Mouse (Mus musculus) yolk sac, embryonic 10.5 days (tissue): Measurements from ENCODE around the gene Creld1.

Experiments
- DNase-seq: peaks from one replicate; pipeline ENCODE4 v3.0.0-alpha.2; 2017; ENCODE audit warnings: low spot score

The Creld1 gene

DNA sequence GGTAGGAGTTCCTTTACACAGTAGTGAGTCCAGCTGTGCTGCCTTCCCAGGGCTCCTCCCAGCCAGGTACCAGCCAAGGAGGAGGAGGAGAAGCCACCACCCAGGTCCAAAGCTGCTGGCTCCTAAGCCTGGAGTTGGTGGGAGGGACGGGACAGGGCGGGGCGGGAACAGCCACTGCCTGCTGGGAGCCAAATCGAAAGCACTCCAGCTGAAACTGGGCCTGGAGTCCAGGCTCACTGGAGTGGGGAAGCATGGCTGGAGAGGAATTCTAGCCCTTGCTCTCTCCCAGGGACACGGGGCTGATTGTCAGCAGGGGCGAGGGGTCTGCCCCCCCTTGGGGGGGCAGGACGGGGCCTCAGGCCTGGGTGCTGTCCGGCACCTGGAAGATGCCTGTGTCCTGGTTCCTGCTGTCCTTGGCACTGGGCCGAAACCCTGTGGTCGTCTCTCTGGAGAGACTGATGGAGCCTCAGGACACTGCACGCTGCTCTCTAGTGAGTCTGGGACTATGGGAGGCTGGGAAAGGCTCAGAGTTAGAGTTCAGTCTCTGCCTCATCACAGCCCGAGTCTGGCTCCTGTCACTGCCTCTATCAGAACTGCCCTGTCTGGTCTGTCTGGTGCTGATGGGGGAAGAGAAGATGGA is 11.7 kb upstream of the Creld1 start, which contains the start of gene Il17rc:
Il17rc (plus strand) TSS at position 131 of the 640 bp plus-strand sequence.
- no peak for DNase-seq

DNA sequence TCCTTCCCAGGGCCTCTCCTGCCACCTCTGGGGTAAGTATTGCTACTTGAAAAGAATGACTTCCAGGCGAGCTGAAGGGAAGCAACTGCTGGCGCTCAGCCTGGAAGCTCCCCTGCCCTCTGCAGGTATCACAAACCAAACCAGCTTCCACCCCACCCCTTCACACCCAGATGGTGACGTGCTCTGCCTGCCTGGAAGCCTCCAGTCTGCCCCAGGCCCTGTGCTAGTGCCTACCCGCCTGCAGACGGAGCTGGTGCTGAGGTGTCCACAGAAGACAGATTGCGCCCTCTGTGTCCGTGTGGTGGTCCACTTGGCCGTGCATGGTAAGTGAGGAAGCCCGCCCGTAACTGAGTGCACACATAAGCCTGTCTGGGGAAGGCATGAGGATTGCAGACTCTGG is 11.0 kb upstream of the Creld1 start:
- DNase-seq = no peak

DNA sequence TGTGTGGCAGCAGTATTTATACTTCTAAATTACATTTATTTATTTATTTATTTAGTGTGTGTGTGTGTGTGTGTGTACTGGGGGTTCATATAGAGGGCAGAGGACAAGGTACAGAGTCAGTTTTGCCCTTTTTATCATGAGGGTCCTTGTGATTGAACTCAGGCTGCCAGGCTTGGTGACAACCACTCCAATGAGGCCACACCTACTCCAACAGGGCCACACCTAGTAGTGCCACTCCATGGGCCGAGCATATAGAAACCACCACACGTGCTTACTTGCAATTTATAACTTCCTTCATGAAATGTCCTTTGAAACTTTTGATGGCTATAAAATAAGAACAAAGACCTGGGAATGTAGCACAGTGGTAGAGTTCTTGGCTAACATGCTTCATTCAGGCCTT is 9.9 kb upstream of the Creld1 start:
- DNase-seq = no peak

DNA sequence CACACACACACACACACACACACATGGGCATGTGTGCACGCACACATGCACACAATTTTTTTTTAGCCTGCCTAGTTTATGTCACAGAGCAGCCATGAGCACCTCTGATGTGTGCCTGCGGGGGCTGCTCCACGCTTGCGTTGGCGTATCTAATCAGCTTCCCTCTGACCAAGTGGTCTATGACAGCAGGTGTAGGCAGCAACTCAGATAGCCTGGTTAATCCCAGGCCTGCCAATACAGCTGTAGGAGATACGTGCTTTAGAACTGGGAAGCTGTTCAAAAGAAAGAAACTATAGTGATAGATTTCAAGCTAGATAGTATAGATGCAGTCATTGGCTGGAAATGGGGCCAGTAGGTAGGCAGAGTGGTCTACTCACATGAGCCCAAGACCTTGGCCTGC is 9.4 kb upstream of the Creld1 start:
- DNase-seq = no peak

DNA sequence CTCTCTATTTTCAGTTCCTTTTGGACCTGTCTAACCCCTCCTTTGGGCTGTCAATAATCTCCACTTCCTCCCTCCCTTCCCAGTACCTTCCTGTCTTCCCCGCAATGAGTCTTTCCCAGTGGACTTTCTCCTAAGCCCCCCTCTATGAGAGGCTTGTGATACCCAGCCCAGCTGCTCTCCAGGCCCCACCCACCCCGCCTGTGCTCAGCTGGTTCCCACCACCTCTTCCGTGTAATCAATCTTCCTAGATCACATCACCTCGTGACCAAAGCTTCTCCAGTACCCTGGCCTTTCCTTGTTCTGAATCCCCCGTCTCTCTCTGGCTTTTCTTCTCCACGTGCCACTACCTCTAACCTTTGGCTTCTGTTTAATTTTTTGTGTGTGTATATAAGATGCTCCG is 5.7 kb upstream of the Creld1 start:
- no peak for DNase-seq

DNA sequence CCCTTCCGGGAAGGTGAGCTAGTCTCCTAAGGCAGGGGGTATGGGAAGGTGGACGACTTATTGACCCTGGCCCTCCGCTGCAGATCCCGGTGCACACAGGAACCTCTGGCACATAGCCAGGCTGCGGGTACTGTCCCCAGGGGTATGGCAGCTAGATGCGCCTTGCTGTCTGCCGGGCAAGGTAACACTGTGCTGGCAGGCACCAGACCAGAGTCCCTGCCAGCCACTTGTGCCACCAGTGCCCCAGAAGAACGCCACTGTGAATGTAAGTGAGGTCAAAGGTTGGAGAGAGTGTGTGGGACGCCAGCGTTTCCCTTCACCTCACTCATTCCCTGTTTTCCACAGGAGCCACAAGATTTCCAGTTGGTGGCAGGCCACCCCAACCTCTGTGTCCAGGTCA is 4.2 kb upstream of the Creld1 start:
- no peak for DNase-seq

DNA sequence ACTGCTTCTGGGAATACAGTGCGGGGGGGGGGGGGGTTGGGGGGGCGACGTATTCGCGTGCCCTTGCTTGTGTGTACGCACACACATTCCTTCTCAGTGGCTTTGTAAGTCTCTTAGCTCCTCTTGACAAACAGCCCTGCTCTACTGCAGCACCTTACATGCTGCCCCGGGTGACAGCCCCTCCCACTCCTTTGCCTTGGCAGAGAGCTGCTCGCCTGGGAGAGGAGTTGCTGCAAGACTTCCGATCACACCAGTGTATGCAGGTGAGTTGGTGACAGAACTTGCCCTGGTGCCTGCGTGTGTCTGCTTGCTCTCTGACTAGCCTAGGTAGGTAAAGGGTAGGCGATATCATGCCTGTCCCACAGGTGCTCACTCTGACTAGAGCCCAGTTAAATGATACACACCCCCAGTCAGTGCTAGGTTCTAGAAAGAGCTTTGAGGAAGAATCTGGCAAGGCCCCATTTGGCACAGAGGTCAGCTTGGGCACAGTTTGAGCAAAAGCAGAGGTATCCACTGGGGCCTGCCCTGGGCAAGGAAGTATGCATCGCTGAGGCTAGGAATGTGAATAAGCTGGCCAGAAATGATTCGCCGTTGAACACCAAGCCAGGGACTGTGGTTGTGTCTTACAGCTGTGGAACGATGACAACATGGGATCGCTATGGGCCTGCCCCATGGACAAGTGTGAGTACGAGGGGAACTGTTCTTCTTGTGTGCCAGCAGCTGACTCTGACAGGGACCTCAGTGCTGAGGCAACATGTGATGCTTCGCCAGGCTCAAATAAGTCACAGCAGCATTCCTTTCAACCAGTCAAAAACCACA is 2.3 kb upstream of the Creld1 start:
- DNase-seq = no peak

DNA sequence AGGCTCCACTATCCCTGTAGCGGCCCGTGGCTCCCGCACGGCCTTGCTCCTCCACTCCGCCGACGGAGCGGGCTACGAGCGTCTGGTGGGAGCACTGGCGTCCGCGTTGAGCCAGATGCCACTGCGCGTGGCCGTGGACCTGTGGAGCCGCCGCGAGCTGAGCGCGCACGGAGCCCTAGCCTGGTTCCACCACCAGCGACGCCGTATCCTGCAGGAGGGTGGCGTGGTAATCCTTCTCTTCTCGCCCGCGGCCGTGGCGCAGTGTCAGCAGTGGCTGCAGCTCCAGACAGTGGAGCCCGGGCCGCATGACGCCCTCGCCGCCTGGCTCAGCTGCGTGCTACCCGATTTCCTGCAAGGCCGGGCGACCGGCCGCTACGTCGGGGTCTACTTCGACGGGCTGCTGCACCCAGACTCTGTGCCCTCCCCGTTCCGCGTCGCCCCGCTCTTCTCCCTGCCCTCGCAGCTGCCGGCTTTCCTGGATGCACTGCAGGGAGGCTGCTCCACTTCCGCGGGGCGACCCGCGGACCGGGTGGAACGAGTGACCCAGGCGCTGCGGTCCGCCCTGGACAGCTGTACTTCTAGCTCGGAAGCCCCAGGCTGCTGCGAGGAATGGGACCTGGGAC is 509 bp upstream of the Creld1 start:
- no peak for DNase-seq

DNA sequence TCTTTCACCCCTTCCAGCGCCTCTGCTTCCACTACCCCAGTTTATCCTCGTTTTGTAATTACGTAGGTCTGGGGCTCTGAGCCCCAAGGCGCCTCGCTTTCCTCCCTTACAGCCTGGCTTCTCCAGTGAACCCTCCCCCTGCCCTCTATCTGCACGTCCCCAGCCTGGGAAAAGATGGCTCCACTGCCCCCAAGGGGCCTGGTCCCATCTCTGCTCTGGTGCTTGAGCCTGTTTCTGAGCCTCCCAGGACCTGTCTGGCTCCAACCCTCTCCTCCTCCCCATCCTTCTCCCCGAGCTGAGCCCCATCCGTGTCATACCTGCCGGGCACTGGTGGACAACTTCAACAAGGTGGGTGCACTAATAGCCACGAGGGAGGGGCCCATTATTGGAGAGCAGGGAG is 632 bp downstream of the Creld1 start:
- peak; percentile 26 for DNase-seq

DNA sequence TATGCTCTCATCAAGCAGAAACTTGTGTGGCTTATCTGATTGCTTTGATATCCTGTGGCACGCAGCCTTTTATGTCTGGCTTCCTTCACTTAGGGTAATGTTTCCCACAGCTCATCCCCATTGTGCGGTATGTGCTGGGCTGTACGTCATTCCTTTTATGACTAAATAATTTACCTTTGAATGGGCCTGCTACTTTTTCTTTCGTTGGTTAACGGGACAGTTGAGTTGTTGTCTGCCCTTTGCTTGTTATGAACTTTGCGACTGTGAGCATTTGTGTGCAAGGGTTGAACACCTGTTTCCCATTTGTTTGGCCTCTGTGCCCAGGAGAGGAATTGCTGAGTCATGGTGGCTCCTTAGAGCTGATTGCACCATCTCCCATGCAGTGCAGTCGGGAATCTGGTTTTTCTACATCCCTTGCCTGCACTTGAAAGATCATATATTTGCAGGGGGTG is 4.1 kb downstream of the Creld1 start:
- peak; percentile 45 for DNase-seq

DNA sequence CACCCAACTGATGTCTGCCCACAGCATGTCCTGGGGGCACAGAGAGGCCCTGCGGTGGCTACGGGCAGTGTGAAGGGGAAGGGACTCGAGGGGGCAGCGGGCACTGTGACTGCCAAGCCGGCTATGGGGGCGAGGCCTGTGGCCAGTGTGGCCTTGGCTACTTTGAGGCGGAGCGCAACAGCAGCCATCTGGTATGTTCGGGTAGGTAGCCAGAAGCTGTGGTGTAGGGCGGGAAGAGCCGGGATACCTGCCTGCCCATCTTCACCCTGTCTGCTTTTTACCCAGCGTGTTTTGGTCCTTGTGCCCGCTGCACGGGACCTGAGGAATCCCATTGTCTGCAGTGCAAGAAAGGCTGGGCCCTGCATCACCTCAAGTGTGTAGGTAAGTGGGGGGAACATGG is 6.3 kb downstream of the Creld1 start:
- no peak for DNase-seq

DNA sequence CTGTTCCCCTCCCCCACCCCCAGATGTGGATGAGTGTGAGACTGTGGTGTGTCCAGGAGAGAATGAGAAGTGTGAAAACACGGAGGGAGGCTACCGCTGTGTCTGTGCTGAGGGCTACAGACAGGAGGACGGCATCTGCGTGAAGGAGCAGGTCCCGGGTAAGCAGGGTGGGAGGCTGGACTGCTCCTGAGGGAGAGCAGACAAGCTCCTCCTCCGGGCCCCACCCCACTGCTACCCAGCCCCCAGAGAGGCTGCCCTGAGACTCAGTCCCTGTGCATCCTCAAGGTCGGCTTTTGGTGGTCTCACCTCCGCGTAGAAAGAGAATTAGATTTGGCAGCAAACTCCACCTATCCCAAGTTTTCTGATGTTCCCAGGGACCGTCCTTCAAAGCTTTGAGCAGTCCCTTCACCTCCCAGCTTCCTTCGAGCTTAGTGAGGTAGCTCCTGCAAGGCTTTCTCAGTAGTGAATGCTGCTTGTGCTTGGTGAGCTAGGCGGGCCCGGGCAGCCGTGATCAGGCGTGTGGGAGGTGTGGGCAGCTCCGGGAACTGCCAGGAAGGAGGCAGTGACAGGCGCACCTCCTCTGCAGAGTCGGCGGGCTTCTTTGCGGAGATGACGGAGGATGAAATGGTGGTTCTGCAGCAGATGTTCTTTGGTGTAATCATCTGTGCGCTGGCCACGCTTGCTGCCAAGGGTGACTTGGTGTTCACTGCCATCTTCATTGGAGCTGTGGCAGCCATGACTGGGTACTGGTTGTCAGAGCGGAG is 9.2 kb downstream of the Creld1 start:
- no peak for DNase-seq

DNA sequence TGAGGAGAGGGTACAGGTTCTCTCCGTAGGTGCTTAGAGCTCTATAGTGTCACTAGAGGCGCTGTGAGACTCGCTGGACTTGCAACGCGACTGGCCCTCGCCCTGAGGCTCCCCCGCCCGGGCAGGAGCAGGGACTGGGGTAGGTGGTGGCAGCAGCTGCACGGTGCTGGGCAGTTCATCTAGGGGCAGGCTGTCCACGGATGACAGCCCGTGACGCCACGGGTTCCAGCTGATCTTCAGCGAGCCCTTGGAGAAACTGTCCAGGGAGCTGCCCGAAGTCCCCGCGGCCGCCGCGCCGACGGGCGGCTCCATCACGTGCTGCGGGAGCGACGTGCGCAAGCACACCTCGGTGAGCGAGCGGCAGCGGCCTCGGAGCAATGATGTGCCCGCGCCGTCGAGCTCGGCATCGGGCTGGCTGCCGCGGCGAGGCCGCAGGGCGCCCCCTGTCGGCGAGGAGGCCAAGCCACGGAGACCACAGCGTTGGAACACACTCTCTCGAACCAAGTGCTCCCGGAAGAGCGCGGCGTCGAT is 11.2 kb downstream of the Creld1 start:
- peak; percentile 79 for DNase-seq

DNA sequence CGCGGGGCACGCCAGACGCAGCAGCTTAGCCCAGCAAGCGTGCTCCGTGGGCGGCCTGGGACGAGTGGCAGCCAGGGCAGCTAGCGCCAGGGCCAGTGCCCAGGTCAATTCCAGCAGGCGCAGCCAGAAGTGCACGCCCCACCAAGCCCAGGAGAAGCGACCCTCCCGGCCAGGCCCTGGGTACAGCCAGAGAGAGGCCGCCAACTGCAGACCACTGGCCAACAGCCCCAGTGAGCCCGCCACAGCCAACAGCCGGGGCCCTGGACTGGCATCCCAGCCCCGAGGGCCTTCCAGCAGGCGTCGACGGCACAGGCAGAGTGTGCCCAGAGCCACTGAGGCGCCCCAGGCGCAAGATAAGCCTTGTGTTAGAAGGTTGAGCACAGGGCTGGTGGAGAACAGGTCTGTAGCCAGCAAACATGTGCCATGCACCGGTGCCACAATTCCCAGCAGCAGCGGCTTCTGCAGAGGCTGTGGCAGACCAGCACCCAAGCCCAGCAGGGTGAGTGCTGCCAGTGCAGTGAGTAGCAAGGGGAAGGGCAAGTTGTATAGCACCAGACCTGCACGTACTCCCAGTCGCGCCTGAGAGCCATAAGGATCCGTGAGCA is 12.1 kb downstream of the Creld1 start:
- DNase-seq = no peak

DNA sequence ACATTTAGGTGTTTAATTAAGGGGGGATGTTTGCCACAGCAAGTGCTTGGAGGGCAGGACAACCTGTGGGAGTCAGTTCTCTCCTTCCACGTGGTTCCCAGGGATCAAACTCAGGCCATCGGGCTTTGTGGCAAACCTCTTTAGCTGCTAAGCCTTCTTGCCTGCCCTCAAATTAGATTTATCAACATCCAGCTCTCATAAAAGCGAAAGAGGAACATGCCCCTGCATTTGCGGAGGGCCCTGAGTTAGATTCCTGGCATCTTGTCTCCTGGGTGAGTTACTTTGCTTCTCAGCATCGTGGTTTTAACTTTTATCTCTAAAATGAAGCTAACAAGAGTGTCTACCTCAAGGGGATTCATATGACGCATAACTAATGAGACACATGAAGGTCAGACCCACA is 16.2 kb downstream of the Creld1 start:
- no peak for DNase-seq

DNA sequence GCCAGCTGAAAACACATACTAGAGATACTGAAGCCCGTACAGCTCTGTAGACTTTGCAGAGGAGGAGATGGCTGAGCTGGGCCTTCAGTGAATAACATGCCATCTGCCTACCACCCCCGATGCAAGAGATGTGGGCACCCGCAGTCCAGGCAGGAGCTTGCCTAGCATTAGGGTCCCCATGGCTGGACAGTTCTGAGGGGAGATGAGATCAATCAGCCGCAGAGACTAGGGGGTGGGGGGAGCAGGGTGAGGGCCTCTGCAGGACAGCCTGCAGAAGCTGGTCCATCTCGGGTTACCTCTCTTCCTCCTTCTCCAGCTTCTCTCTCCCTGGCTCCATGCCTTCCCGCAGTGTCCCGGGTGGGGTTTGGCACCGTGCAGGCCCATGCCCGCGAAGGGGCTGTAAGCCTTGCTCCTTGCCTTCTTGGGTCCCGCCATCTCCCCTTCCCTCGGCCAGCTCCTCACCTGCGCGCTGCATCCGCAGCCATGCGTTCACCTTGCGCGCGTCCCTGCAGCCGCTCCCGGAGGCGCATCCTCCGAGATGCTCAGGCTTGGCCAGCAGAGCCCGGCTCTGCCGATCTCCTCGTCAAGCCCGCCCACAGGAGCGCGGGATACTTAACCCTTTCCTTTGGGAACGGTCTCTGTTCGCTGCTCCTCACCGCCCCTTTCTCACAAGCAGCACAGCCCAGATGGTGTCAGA is 18.4 kb downstream of the Creld1 start, which contains the start of gene Prrt3:
Prrt3 (minus strand) TSS at position 544 of the 697 bp plus-strand sequence.
- no peak for DNase-seq

DNA sequence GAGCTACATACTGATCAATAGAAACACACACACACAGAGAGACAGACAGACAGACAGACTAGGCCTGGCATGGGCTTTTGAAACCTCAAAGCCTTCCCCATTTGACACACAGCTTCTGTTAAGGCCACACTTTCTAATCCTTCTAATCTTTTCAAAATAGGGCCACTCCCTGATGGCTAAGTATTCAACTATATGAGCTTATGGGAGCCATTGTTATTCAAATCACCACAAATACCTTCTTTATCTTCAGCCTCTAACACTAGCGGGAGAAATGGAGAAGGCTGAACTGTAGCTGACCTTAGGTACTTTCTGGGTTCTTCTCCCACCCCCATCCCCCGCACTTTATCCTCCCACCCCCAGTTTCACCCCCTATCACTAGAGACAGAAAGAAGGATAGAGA is 19.7 kb downstream of the Creld1 start:
- no peak for DNase-seq

DNA sequence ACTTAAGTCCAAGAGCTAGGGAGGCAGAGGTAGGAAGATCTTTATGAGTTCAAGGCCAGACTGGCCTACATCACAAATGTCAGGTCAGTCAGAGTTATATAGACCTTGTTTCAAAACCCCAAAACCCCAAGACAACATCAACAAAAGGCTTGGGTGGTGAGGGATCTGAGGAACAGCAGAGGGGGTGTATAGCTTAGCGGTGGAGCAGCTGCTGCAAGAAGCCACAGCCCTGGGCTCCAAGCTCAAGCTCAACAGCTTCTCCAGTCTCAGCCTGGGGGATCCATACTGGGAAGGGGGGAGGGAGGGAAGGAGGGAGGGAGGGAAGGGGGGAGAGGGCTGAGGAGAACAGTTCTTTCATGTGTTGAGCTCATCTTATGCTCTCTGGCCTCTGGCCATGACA is 22.6 kb downstream of the Creld1 start:
- DNase-seq = no peak

DNA sequence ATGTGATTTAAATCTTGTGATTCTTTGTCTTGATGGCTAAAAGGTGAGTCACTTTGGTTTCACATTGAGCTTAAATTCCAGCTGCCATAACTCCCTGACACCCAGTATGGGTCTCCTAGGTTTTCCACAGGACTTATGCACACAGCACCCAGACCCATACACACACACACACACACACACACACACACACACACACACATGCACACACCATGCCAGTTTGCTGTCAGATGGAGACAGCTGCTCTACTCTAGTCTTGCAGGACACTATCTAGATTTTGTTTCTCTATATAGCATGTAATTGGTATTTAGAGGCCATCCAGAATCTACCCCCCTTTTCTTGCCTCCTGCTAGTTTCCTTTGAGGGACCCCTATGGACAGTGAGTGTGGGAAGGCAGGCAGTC is 24.0 kb downstream of the Creld1 start:
- no peak for DNase-seq

DNA sequence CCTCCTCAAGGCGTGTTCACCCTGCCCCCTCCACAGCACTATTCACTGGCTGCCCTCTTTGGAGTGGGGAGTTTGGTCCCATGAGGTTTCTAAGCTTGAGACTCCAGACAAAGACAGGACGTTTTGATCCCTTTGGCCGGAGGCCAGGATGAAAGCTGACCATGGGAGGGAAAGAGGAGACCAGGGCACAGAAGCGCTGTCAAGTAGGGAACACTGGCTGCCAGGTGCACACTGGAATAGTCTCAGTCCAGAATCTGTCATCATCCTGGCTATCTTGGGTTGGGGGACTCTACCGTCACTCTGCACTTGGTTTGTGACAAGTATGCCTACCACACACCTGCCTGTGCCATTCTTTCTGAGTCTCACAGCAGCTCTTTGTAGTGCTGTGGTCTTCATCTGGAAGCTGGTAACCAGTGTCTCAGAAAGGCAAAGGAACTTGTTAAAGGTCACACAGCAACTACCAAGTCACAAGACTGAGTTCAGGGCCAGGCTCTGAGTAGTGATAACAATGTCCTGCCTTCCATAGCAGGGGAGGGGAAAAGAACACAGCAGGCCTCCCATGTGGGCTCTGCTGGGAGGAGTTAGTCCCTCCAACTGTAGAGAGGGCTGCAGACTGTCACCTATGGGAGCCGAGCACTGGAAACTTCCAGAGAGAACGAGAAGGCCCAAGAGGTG is 25.3 kb downstream of the Creld1 start:
- no peak for DNase-seq

DNA sequence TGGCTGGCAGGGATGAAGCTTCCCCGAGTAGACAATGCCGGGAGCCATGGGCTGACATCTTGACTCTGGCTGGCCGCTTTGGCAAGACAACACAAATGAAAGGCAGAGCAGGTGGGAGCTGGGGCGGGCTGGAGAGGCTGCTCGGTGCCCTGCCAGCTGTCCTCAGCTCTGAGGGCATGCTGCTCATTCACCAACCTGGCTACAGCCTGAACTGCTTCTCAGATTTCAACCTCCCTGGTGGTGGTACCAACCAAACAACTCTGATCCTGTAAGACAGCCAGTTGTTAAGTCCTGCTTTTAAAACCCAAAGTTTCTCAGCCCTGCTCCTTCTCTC is 25.8 kb downstream of the Creld1 start:
- DNase-seq = no peak
